Mouse (Mus musculus): ENCODE results near the gene Vopp1. TPM values are rescaled to one million over a fixed set of nuclear protein-coding genes. Genes with fewer than 3 reads are reported as not detected.

Gene Vopp1
- total and polyA plus RNA-seq, 2 experiments from 2014 or later, result 16.2 to 20.3 TPM

GRCm38 (mm10) chr6:57770467-57771190, 54.3 kb downstream of the Vopp1 start:
- DNase-seq (ENCODE audit: low spot score) (no peak), ATAC-seq (ENCODE audit: insufficient read depth, low read depth) (no peak)
- Histone ChIP-seq H3K4me3 (ENCODE audit: low read depth, low read length) (no peak overlapping the region), H3K9me3 (replicated peaks; ENCODE audit: control insufficient read depth, low read length) (no peaks in the 10 kb centered on the region), H3K9ac (replicated peaks; ENCODE audit: low read depth, low read length) (no peak overlapping the region), H3K27me3 (ENCODE audit: control insufficient read depth, insufficient read depth, low read length) (no peaks in the 10 kb centered on the region), H3K27ac (ENCODE audit: low read depth) (no peak overlapping the region), H3K4me1 (ENCODE audit: control insufficient read depth, insufficient read depth) (no peaks in the 10 kb centered on the region), H3K4me2 (ENCODE audit: low read depth, low read length) (no peak overlapping the region), H3K36me3 (replicated peaks; ENCODE audit: control insufficient read depth, insufficient read depth, low read length) (peaks cover 12% of the 10 kb centered on the region; the same call in 1 of the 2 replicates)
- WGBS, result 92% methylated on average over 1 of the region's 1 CpGs
- TF ChIP-seq EP300 (IDR thresholded peaks at IDR 0.05; ENCODE audit: low read depth), result no peak

GRCm38 (mm10) chr6:57768948-57769525, 55.9 kb downstream of the Vopp1 start:
- no peak overlapping the region for H3K27ac ChIP-seq (ENCODE audit: low read depth)
- 81% methylated on average over 7 of the region's 7 CpGs for WGBS
- H3K4me1 ChIP-seq (ENCODE audit: control insufficient read depth, insufficient read depth), result no peaks in the 10 kb centered on the region
- no peaks in the 10 kb centered on the region for H3K27me3 ChIP-seq (ENCODE audit: control insufficient read depth, insufficient read depth, low read length)
- no peak overlapping the region for H3K4me3 ChIP-seq (ENCODE audit: low read depth, low read length)
- no peak for TF ChIP-seq EP300 (IDR thresholded peaks at IDR 0.05; ENCODE audit: low read depth)
- no peak for TF ChIP-seq CTCF (IDR thresholded peaks at IDR 0.05; ENCODE audit: low read depth)
- H3K9me3 ChIP-seq (replicated peaks; ENCODE audit: control insufficient read depth, low read length), result no peaks in the 10 kb centered on the region
- no peak overlapping the region for H3K4me2 ChIP-seq (ENCODE audit: low read depth, low read length)
- DNase-seq (ENCODE audit: low spot score) (no peak), ATAC-seq (ENCODE audit: insufficient read depth, low read depth) (no peak)
- H3K9ac ChIP-seq (replicated peaks; ENCODE audit: low read depth, low read length), result no peak overlapping the region
- H3K36me3 ChIP-seq (replicated peaks; ENCODE audit: control insufficient read depth, insufficient read depth, low read length), result peaks cover 12% of the 10 kb centered on the region; the same call in 1 of the 2 replicates

- no peak for ATAC-seq (ENCODE audit: insufficient read depth, low read depth)
- DNase-seq (ENCODE audit: low spot score), result no peak
- whole genome bisulfite sequencing, result 36% methylated on average over 8 of the region's 8 CpGs
- Histone ChIP-seq H3K9me3 (replicated peaks; ENCODE audit: control insufficient read depth, low read length) (no peaks in the 10 kb centered on the region), H3K4me2 (ENCODE audit: low read depth, low read length) (no peak overlapping the region), H3K4me3 (ENCODE audit: low read depth, low read length) (no peak overlapping the region), H3K9ac (replicated peaks; ENCODE audit: low read depth, low read length) (no peak overlapping the region), H3K36me3 (replicated peaks; ENCODE audit: control insufficient read depth, insufficient read depth, low read length) (peaks cover 5% of the 10 kb centered on the region; the same call in 1 of the 2 replicates), H3K4me1 (ENCODE audit: control insufficient read depth, insufficient read depth) (no peaks in the 10 kb centered on the region), H3K27ac (ENCODE audit: low read depth) (no peak overlapping the region), H3K27me3 (ENCODE audit: control insufficient read depth, insufficient read depth, low read length) (no peaks in the 10 kb centered on the region)
- TF ChIP-seq EP300 (IDR thresholded peaks at IDR 0.05; ENCODE audit: low read depth) (no peak), CTCF (IDR thresholded peaks at IDR 0.05; ENCODE audit: low read depth) (0 out of 2 replicates have a peak, but pooled peaks have one; percentile 3)
Observed at GRCm38 (mm10) chr6:57767112-57767868, 57.7 kb downstream of the Vopp1 start.

GRCm38 (mm10) chr6:57766287-57766686, 58.7 kb downstream of the Vopp1 start:
- Histone ChIP-seq H3K36me3 (replicated peaks; ENCODE audit: control insufficient read depth, insufficient read depth, low read length) (peaks cover 15% of the 10 kb centered on the region; the same call in 1 of the 2 replicates), H3K4me1 (ENCODE audit: control insufficient read depth, insufficient read depth) (no peaks in the 10 kb centered on the region), H3K9me3 (replicated peaks; ENCODE audit: control insufficient read depth, low read length) (no peaks in the 10 kb centered on the region), H3K4me2 (ENCODE audit: low read depth, low read length) (no peak overlapping the region), H3K9ac (replicated peaks; ENCODE audit: low read depth, low read length) (no peak overlapping the region), H3K4me3 (ENCODE audit: low read depth, low read length) (no peak overlapping the region), H3K27ac (ENCODE audit: low read depth) (no peak overlapping the region), H3K27me3 (ENCODE audit: control insufficient read depth, insufficient read depth, low read length) (no peaks in the 10 kb centered on the region)
- WGBS, result 86% methylated on average over 1 of the region's 1 CpGs
- no peak for ATAC-seq (ENCODE audit: insufficient read depth, low read depth)
- TF ChIP-seq CTCF (IDR thresholded peaks at IDR 0.05; ENCODE audit: low read depth), result no peak
- no peak for TF ChIP-seq EP300 (IDR thresholded peaks at IDR 0.05; ENCODE audit: low read depth)
- DNase-seq (ENCODE audit: low spot score), result no peak

GRCm38 (mm10) chr6:57765095-57765878, 59.7 kb downstream of the Vopp1 start:
- H3K27me3 ChIP-seq (ENCODE audit: control insufficient read depth, insufficient read depth, low read length), result no peaks in the 10 kb centered on the region
- H3K4me3 ChIP-seq (ENCODE audit: low read depth, low read length), result no peak overlapping the region
- no peak overlapping the region for H3K4me2 ChIP-seq (ENCODE audit: low read depth, low read length)
- H3K9me3 ChIP-seq (replicated peaks; ENCODE audit: control insufficient read depth, low read length), result no peaks in the 10 kb centered on the region
- WGBS, result 48% methylated on average over 3 of the region's 3 CpGs
- TF ChIP-seq CTCF (IDR thresholded peaks at IDR 0.05; ENCODE audit: low read depth), result no peak
- no peak for TF ChIP-seq EP300 (IDR thresholded peaks at IDR 0.05; ENCODE audit: low read depth)
- no peak overlapping the region for H3K9ac ChIP-seq (replicated peaks; ENCODE audit: low read depth, low read length)
- no peak overlapping the region for H3K27ac ChIP-seq (ENCODE audit: low read depth)
- ATAC-seq (ENCODE audit: insufficient read depth, low read depth), result no peak
- H3K36me3 ChIP-seq (replicated peaks; ENCODE audit: control insufficient read depth, insufficient read depth, low read length), result peaks cover 20% of the 10 kb centered on the region; the same call in 1 of the 2 replicates
- H3K4me1 ChIP-seq (ENCODE audit: control insufficient read depth, insufficient read depth), result no peaks in the 10 kb centered on the region
- no peak for DNase-seq (ENCODE audit: low spot score)

All from heart, postnatal 0 days (tissue).